Mouse (Mus musculus) mature B cell (primary cell): ENCODE results near the gene Fes.

Experiments used
- in situ Hi-C: fragments of 300-500 bp; cut with MboI; formaldehyde crosslinking; loops from 2 replicates; pipeline ENCODE4 v1.14.3; 2019

Fes gene

GRCm38 (mm10) chr7:80374733-80375132 lies 13.0 kb downstream of the Fes start:
- in situ Hi-C loops, result loop anchor here (5.0 to 10.0 kb wide), 2 partner anchors 37 to 230 kb away; no protein-coding TSS in a partner anchor

DNA sequence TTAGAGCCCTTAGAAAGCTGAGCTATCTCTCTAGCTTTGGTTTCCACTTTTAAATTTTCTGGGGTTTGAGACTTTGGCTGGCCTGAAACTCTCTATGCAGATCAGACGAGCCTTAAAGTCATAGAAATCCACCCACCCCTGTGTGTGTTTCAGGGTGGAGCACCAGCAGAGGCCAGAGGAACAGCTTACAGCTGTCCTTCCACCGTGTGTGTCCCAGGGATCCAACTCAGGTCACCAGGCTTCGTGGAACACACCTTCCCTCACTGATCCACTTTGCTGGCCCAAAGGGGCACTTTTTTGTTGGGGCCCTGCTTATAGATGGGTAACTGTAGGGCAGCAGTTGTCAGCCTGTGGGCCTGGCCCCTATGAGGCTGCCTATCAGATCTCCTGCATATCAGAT lies 13.5 kb downstream of the Fes start:
- in situ Hi-C loops, result loop anchor here (5.0 to 10.0 kb wide), 2 partner anchors 37 to 229 kb away; no protein-coding TSS in a partner anchor

GRCm38 (mm10) chr7:80373850-80374249 lies 13.9 kb downstream of the Fes start:
- in situ Hi-C loops, result loop anchor here (5.0 to 10.0 kb wide), 2 partner anchors 37 to 229 kb away; no protein-coding TSS in a partner anchor

GRCm38 (mm10) chr7:80373352-80373751 lies 14.4 kb downstream of the Fes start:
- in situ Hi-C loops, result loop anchor here (5.0 to 10.0 kb wide), 2 partner anchors 36 to 229 kb away; no protein-coding TSS in a partner anchor

GRCm38 (mm10) chr7:80372667-80373066 lies 15.1 kb downstream of the Fes start:
- in situ Hi-C loops, result loop anchor here (5.0 to 10.0 kb wide), 2 partner anchors 35 to 228 kb away; no protein-coding TSS in a partner anchor

DNA sequence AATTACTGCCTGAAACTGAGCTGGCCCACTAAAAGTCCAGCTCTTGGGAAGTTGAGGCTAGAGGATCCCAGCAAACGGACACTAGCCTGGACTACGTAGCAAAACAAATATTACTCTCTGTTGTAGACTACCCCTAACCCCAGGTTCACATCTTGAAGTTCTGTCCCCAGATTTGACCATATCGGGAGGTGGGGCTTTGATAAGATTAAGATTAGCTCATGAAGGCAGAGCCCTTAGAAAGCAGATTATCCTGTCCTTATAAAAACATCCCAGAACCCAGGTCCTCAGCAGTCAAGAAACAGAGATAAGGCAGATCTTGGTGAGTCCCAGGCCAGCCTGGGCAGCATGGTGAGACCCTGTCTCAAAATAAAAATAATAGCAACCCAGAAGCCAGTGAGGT lies 15.6 kb downstream of the Fes start:
- in situ Hi-C loops, result loop anchor here (5.0 to 10.0 kb wide), 2 partner anchors 35 to 227 kb away; no protein-coding TSS in a partner anchor

DNA sequence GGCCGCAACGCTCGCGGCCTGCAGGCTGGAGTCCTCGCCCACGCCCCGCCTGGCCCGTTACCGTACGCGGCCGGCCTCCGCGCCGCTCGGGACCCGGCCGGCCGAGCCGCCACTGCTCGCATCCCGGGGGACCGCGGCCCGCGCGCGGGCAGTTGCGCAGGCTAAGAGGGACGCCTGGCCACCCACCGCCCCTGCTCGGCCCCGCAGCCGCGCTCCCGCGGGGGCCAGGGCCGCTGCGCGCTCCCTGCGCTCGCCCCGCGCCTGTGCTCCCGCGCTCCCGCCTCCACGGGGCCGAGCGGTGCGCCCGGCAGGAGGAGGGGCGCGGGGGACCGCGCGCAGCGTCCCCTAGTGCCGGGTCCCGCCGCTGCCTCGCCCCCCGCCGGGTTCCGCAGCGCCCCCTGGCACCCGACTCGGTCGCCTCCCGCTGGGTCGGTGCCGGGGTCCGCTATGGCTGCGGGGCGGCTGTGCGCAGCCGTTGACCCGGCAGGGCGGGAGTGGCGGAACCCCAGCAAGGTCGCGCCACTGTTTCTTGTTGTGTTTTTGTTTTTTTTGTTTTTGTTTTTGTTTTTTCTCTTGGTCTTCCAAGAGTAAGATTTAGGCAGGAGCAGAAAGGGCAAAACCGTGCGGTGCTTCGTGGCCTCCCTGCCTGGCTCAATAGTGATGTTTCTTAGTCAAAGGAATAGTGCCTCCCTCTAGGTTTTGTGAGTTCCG lies 16.6 kb downstream of the Fes start, which contains the start of gene Man2a2:
Gene Man2a2 (minus strand): TSS at position 335 of the 711 bp plus-strand sequence.
- in situ Hi-C loops, result loop anchor here (5.0 to 10.0 kb wide), 2 partner anchors 34 to 226 kb away; no protein-coding TSS in a partner anchor

DNA sequence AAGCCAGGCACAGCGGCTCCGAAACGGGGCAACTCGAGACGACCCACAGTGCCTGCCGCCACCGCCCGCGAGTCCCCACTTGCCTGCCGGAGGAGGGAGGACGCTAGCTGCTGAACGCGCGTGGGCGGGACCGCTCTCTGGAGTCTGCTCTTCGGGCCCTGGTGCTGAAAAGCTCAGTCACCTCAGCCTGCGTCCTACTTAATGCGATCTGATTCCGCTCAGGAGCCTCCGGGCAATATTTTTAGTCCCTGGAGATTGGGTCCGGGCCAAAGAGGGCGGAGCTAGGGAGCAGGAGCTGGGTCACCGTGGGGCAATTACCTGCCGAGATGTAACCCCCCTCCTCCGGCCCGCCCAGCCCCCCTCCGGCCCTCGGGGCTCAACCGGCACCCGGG lies 17.1 kb downstream of the Fes start:
- in situ Hi-C loops, result loop anchor here (5.0 to 10.0 kb wide), 2 partner anchors 33 to 226 kb away; no protein-coding TSS in a partner anchor

DNA sequence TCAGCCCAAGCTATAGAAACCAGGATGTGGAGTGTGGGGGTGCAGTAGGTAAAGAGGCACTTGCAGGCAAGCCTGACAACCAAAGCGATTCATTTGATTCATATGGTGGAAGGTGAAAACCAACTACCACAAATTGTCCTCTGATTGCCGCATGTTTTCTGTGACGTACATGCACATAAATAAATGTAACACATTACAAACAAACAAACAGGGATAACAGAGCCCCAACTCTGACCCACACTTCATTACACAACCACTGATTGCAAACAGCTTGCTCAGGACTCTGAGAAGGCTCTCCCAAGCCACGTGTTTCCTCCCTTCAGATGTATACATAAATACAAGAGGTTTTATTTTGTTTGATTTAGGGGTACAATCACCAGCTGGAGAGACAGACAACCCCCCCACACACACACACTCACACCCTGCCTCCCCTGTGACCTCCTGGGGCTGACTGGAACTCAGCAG lies 17.7 kb downstream of the Fes start:
- in situ Hi-C loops, result loop anchor here (5.0 to 10.0 kb wide), 2 partner anchors 33 to 225 kb away; no protein-coding TSS in a partner anchor

DNA sequence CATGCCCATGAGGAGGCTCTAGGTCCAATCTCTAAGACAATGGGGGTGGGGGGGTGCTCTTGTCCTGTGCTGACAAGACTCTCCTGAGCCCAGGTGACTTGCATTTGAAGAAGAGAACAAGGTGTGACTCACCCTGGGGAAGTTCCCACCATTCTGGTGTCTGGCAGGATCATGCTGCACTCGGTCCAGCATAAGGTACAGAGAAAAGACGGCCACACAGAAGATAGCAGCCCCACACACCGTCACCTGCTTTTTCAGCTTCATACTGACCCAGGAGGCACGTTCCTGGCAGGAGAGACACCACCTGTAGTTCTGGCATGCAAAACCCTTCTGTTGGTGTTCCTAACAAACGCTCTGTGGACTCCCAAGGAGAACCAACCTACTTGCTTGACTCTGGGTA lies 18.3 kb downstream of the Fes start:
- in situ Hi-C loops, result no loop called here

DNA sequence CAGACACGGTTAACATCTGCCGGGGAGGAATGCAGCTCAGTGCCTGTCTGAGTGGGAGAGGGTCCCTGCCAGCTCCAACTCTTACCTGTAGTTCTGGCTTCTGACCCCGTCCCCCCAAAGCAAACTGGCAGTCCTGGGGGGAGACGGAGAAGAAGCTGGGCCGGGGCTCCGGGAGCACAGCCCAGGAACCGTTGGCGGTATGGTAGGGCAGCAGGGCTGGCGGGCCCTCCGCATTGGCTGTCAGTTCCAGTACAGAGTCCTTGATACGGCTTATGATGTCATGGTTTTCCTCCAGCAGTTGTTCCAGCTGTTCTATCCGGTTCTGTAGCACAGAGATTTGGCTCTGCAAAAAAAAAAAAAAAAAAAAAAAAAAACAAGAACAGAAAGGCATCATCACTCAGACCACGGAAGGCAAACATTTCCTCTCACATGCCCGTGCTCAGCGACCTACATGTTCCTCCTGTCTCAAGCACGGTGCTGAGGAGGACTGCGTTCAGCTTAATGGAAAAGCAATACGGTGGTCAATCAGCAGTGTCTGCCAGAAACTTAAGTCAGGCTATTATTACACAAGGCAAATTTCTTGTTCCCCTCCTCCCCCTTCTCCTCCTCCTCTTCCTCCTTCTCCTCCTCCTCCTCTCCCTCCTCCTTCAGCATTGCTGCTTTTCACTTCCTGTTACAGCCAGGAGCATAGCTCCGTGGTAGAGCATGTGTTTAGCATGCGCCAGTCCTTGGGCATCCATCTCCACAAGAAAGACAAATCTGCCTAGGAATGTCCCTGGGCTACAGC lies 18.9 kb downstream of the Fes start:
- in situ Hi-C loops, result no loop called here

- in situ Hi-C loops, result no loop called here
Measured at GRCm38 (mm10) chr7:80368009-80368408, 19.7 kb downstream of the Fes start.

DNA sequence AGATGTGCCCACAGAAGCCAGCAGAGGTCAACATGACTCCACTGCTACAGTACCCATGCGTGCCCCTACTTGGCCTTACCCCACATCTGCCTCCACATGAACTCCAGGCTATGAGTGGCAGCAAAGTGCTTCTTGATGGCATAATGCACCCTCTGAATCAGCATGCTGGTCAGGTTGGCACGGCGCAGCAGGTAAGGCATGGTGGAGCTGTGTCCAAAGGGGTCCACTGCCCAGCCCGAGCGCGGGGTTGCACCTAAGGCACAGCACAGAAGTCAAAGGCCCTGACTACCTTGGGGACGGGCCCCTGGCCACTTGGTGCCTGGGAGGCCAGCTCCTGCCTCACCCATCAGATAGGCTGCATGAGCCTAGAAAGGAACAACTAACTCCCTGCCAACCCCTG lies 20.5 kb downstream of the Fes start:
- in situ Hi-C loops, result no loop called here

- in situ Hi-C loops, result no loop called here
Measured at GRCm38 (mm10) chr7:80365759-80366158, 22.0 kb downstream of the Fes start.

DNA sequence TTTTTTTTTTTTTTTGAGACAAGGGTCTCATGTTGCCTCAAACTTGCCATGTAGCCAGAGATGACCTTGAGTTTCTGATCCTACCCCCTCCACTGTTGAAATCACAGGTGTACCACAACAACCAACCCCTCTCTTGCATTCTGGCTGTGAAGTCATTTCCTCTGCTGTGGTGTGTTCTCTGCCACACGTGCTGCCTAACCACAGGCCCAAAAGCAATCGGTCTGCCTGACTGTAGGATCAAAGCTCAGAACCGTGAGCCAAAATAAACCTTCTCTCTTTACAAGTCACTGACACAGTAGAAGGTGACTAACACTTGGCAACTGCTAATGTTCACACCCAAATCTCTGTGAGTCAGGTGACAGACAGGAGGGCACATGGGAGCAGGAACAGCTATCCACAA lies 27.3 kb downstream of the Fes start:
- in situ Hi-C loops, result no loop called here

DNA sequence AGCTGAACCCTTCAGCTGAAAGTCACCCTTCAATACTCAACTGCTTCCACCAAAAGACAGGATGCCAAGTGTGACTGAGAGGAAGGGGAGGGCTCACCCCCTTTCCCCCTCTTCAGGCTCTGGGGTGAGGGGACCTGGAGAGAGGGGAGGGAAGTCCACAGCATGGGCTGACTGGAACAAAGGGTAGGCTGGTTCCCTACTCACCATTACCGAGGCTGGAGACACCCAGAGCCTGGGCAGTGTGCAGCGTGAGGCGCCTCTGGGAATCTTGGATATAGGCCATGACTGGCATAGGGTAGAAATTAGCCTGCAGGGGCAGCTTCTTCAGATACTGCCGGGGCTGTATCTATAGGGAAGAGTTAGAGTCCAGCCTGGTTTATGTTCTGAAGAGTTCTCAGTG lies 29.7 kb downstream of the Fes start:
- in situ Hi-C loops, result no loop called here

DNA sequence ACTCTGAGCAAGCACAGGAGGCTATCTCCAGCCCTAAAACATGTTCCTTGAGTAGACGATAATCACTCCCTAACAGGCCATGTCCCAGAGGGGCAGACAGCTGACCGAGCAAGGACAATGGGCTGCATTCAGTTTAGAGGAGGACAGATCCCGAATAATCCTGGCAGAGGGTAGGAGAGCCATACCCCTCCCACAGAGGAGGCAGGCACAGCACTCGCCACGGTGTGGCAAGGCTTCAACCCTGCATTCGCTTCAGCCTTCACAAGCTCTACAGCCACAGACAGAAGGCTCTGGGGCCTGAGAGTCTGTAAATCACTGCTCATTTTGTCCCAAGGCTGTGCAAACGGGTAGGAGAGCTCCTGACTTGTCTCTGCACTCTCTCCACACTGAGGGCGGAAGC lies 30.6 kb downstream of the Fes start:
- in situ Hi-C loops, result no loop called here

GRCm38 (mm10) chr7:80356351-80356750 lies 31.4 kb downstream of the Fes start:
- in situ Hi-C loops, result no loop called here

- in situ Hi-C loops, result no loop called here
Measured at GRCm38 (mm10) chr7:80352920-80353319, 34.8 kb downstream of the Fes start.

DNA sequence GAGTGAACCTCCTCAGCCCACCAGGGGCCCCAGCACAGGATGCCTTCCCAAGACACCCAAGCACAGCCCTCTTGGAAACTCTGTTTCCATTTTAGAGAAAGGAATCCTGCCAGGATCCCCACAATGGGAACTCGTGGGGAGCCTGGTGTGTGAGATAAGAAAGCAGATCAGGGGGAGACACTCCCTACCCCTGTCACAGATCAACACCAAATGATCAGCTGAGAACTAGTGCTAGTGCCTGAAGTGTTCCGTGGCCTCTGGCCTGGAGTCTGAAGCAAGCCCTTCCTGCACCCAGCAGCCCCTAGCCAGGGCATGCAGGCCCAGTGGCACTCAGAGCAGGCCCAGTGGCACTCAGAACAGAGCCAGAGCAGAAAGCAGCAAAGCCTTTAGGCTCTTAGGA lies 36.9 kb downstream of the Fes start:
- in situ Hi-C loops, result no loop called here

DNA sequence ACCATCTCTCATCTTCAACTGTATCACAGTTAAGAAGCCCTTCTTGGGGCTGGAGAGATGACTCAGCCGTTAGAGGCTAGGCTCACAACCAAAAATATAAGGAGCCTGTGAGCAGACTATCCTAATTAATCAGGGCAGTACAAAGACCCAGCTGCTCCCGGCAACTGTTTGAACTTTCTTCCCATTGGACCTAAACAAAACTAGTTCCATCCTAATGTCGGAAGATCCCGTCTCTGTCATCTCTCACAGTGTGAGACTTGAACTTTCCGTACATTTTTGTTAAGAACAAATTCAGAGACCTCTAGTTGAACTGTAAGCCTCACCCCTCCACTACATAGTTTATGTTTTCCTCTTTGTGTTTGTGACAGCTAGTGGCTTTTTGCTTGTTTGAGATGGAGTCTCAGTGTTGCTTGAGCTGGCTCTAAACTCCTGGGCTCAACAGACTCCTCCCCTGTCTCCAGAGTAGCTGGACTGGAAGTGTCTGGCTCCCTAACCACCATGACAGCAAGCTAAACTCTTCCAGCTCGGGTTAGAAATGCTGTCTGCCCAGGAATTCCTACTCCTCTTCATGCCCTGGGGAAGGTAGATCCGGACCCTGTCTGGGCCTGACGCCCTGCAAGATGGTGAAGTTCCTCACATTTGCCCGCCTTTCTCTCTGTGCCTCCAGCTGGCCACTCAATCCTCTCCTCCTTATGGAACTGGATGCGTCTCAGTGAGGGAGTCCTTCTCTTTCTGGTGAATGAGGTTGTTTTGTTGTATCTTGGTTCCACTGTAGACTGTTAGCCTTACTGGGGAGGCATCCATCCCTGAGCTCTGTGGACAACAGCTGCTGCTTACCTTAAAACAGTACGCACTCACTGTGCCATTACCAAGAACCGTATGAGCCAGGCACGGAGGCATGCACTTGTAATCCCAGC lies 39.8 kb downstream of the Fes start:
- in situ Hi-C loops, result no loop called here
